Mouse (Mus musculus) intestine, embryonic 15.5 days (tissue): ENCODE results near the gene Olfr313. TPM values are rescaled to one million over a fixed set of nuclear protein-coding genes. Genes with fewer than 3 reads are reported as not detected.

Source experiments
- ATAC-seq: fragments of 200-750 bp; cut with Nextera tagmentation; 2 replicates; pipeline ENCODE4 v1.8.0; 2017; ENCODE audit warnings: moderate TSS enrichment, moderate library complexity
- H3K27ac ChIP-seq: fragments of 300-500 bp; sonication (generic); 2 replicates; pipeline ENCODE4 v1.5.1; 2015; ENCODE audit warnings: mild to moderate bottlenecking, inconsistent platforms
- H3K27me3 ChIP-seq: fragments of 300-500 bp; sonication (generic); replicated peaks from 2 replicates; pipeline ENCODE4 v1.6.1; 2015; ENCODE audit warnings: inconsistent platforms
- H3K36me3 ChIP-seq: fragments of 300-500 bp; sonication (generic); 2 replicates; pipeline ENCODE4 v1.6.1; 2015; ENCODE audit warnings: inconsistent platforms
- H3K4me1 ChIP-seq: fragments of 300-500 bp; sonication (generic); replicated peaks from 2 replicates; pipeline ENCODE4 v1.6.1; 2015; ENCODE audit warnings: inconsistent platforms
- H3K4me2 ChIP-seq: fragments of 300-500 bp; sonication (generic); replicated peaks from 2 replicates; pipeline ENCODE4 v1.6.1; 2015; ENCODE audit warnings: mild to moderate bottlenecking, inconsistent platforms
- H3K4me3 ChIP-seq: fragments of 300-500 bp; sonication (generic); replicated peaks from 2 replicates; pipeline ENCODE4 v1.5.1; 2015; ENCODE audit warnings: inconsistent platforms
- H3K9ac ChIP-seq: fragments of 300-500 bp; sonication (generic); 2 replicates; pipeline ENCODE4 v1.6.1; 2015; ENCODE audit warnings: inconsistent platforms
- H3K9me3 ChIP-seq: fragments of 300-500 bp; sonication (generic); 2 replicates; pipeline ENCODE4 v1.6.1; 2016; ENCODE audit warnings: inconsistent platforms
- WGBS: fragments of 180-500 bp; shearing (Covaris S2); methylation state at CpG from one replicate; pipeline ENCODE4 v1.1.7; 2015; 5-methylcytosine and 5-hydroxymethylcytosine counted together
- polyA plus RNA-seq: library from polyadenylated mRNA; unstranded; fragments of >200 nt; fragmentation: Nextera tagmentation; extraction: Ambion mirVana; gene quantifications from 2 replicates; pipeline ENCODE4 v1.2.1, GENCODE M21; 2015

Olfr313 gene
- polyA plus RNA-seq, 1 experiment from 2014 or later, result not detected

DNA sequence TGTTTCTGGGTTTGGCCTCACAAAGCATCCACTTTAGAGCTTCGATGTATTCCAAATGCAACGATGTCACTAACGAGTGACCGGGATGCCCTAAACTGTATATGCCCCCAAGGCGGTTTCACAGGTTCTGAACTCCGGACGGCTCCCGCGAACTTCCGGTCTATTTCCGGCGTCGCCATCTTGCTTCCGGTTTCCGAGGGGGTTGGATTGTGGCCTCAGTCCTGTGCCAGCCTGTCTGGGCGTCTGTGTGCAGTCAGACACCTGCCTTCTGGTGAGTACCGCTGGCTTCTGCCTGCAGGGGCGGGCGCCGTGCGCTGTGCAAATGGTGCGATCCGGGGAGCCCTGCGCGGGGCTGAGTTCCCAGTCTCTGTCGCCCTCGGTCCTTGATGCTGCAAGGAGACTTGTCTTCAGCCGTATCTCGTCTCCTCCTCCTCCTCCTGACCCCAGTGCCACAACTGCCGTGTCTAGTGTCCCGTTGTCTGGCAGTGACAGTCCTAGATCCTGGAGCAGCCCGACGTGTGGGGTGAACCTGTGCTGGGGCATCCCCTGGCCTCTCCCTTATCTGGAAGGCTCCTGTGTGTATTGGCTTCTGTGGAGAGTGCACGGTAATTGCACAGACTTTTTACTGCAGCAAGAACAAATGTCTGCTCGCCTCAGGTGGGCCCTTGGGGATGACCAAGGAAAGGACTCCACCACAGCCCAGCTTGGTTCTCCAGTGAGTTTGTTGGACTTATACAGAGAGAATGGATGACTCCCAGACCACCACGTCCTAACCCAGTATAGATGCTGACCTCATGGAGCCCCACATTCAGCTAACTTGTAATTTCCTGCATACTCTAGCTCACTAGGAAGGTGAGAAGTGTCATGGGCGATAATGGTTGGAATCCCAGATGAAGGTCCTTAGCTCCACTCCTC is 52.5 kb downstream of the Olfr313 start, which contains the start of gene 2810021J22Rik:
Gene 2810021J22Rik, plus strand, starts transcription at position 178 of the 915 bp plus-strand sequence.
- ATAC-seq, result peak; percentile 95
- WGBS, result 3% methylated on average over 37 of the region's 37 CpGs
- peak within 1 kb of the TSS; percentile 74 for H3K9ac ChIP-seq
- peak within 1 kb of the TSS; percentile 90 for H3K27ac ChIP-seq
- H3K36me3 ChIP-seq, result no peaks in the 10 kb centered on the region
- H3K27me3 ChIP-seq, result no peaks in the 10 kb centered on the region
- H3K4me2 ChIP-seq, result peak within 1 kb of the TSS; percentile 74
- peaks cover 11% of the 10 kb centered on the region; the same call in 1 of the 2 replicates for H3K4me1 ChIP-seq
- no peaks in the 10 kb centered on the region for H3K9me3 ChIP-seq
- peak within 1 kb of the TSS; percentile 80 for H3K4me3 ChIP-seq

- WGBS, result 75% methylated on average over 6 of the region's 6 CpGs
- peak overlapping the region; percentile 74 for H3K4me2 ChIP-seq
- no peak overlapping the region for H3K27ac ChIP-seq
- 0 out of 2 replicates have a peak, but pooled peaks have one; percentile 11 for ATAC-seq
- H3K36me3 ChIP-seq, result no peaks in the 10 kb centered on the region
- H3K27me3 ChIP-seq, result no peaks in the 10 kb centered on the region
- peak overlapping the region; percentile 80 for H3K4me3 ChIP-seq
- peak overlapping the region; percentile 74 for H3K9ac ChIP-seq
- H3K4me1 ChIP-seq, result peaks cover 11% of the 10 kb centered on the region; the same call in 1 of the 2 replicates
- H3K9me3 ChIP-seq, result no peaks in the 10 kb centered on the region
These were observed 53.1 kb downstream of the Olfr313 start for GRCm38 (mm10) chr11:58867954-58868330.

Other genes with a start within 250 kb of the Olfr313 start
- not detected in 2 replicates for gene Olfr224, start 244.4 kb upstream of the Olfr313 start, polyA plus RNA-seq
- not detected in 2 replicates for gene Olfr325, start 237.3 kb upstream of the Olfr313 start, polyA plus RNA-seq
- not detected in 2 replicates for gene Olfr324, start 219.9 kb upstream of the Olfr313 start, polyA plus RNA-seq
- gene 2210407C18Rik, start 198.9 kb upstream of the Olfr313 start, polyA plus RNA-seq, result 0.19 TPM in 1 of 2 replicates, not detected in the other
- gene Olfr323, start 184.5 kb upstream of the Olfr313 start, polyA plus RNA-seq, result not detected in 2 replicates
- gene Trim58, start 174.5 kb upstream of the Olfr313 start, polyA plus RNA-seq, result 0.16 and 0.23 TPM in 2 replicates
- not detected in 2 replicates for gene Olfr322, start 156.2 kb upstream of the Olfr313 start, polyA plus RNA-seq
- gene Olfr320, start 133.9 kb upstream of the Olfr313 start, polyA plus RNA-seq, result not detected in 2 replicates
- not detected in 2 replicates for gene Olfr319, start 115.8 kb upstream of the Olfr313 start, polyA plus RNA-seq
- gene Olfr318, start 91.0 kb upstream of the Olfr313 start, polyA plus RNA-seq, result not detected in 2 replicates
- not detected in 2 replicates for gene Olfr317, start 75.8 kb upstream of the Olfr313 start, polyA plus RNA-seq
- gene Olfr316, start 62.3 kb upstream of the Olfr313 start, polyA plus RNA-seq, result not detected in 2 replicates
- not detected in 2 replicates for gene Olfr315, start 41.8 kb upstream of the Olfr313 start, polyA plus RNA-seq
- not detected in 2 replicates for gene Olfr314, start 32.0 kb upstream of the Olfr313 start, polyA plus RNA-seq
- gene Fam183b, start 13.0 kb upstream of the Olfr313 start, polyA plus RNA-seq, result 16.8 and 17.2 TPM in 2 replicates
- gene Olfr312, start 14.2 kb downstream of the Olfr313 start, polyA plus RNA-seq, result not detected in 2 replicates
- gene Olfr311, start 24.3 kb downstream of the Olfr313 start, polyA plus RNA-seq, result not detected in 2 replicates
- 5.4 and 6.1 TPM in 2 replicates for gene Gm12258, start 32.2 kb downstream of the Olfr313 start, polyA plus RNA-seq
- 6.1 and 7.3 TPM in 2 replicates for gene 2810021J22Rik, start 52.2 kb downstream of the Olfr313 start, polyA plus RNA-seq
- 3.7 and 4.6 TPM in 2 replicates for gene Zfp39, start 89.2 kb downstream of the Olfr313 start, polyA plus RNA-seq
- gene Btnl10, start 102.9 kb downstream of the Olfr313 start, polyA plus RNA-seq, result 0.27 and 0.34 TPM in 2 replicates
- gene Rnf187, start 123.9 kb downstream of the Olfr313 start, polyA plus RNA-seq, result 201 and 207 TPM in 2 replicates
- 39.9 and 40.0 TPM in 2 replicates for gene Hist3h2ba, start 133.9 kb downstream of the Olfr313 start, polyA plus RNA-seq
- gene Hist3h2a, start 139.7 kb downstream of the Olfr313 start, polyA plus RNA-seq, result 27.2 and 28.3 TPM in 2 replicates
- gene Trim17, start 139.7 kb downstream of the Olfr313 start, polyA plus RNA-seq, result 0.16 and 0.35 TPM in 2 replicates
- 16.0 and 17.0 TPM in 2 replicates for gene Trim11, start 163.1 kb downstream of the Olfr313 start, polyA plus RNA-seq